Mouse (Mus musculus): ENCODE data around the gene Sgf29. TPM values are rescaled to one million over a fixed set of nuclear protein-coding genes. Genes with fewer than 3 reads are reported as not detected.

Gene Sgf29
- polyA plus RNA-seq, 1 experiment from 2014 or later = 61.3 TPM

DNA sequence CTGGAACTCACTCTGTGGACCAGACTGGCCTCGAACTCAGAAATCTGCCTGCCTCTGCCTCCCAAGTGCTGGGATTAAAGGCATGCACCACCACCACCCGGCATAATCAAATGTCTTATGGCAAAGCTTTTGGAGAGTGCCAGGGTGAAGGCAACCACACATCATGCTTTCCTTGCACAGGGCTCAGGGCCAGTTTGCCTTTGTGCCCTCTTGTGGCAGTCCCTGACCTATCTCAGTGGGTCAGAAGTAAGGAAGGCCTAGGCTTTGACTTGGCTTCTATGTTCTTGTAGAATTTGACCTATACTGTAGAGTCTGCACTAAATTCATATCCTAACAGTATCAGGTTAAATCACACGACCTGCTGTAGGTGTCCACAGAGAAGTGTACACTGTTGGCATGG, 32.4 kb upstream of the Sgf29 start:
- Histone ChIP-seq H3K36me3 (ENCODE audit: insufficient read depth) (no peaks in the 10 kb centered on the region), H3K9ac (no peak overlapping the region), H3K27me3 (ENCODE audit: insufficient read depth, low read length) (no peaks in the 10 kb centered on the region), H3K9me3 (ENCODE audit: low read depth, low read length) (no peaks in the 10 kb centered on the region), H3K4me3 (ENCODE audit: low read depth, low read length) (no peak overlapping the region), H3K4me1 (ENCODE audit: insufficient read depth) (no peaks in the 10 kb centered on the region), H3K27ac (ENCODE audit: low read depth) (no peak overlapping the region), H3K4me2 (no peak overlapping the region)
- ATAC-seq (ENCODE audit: insufficient read depth) (no peak), DNase-seq (no peak)
- WGBS = 59% methylated on average over 3 of the region's 3 CpGs
- TF ChIP-seq CTCF (IDR thresholded peaks at IDR 0.05; ENCODE audit: low read depth) = no peak

DNA sequence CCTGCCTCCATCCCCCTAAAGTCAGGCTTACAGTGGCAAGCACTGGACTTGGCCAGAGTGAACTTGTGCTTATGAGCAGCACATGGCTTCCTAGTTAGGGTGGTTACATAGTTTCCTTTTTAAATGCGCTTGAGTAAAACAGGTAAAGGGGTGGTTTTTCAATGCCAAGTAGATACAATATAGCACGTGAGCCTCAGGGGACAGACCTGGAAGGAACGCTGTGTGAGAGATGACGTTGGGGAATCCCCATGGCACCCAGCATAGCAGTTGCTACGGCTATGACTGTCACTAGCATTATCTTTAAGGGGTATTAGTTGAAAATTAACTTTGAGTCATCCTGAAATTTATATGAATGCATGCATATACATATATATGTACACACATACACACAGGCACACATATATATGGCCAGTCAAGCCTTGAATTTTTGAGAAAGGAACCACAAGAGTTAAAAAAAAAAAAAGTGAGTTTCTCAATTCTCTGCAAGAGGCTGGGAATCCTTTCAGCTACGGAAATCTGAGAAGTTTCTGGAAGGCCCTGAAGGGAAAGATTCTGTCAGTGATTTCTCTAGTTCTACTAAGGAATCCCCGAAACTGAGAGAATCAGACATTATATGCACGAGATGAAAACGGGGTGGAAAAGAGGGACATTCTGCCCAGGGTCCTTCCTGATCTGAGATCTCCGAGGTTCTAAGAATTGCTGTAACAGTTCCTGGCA, 29.4 kb upstream of the Sgf29 start:
- Histone ChIP-seq H3K27me3 (ENCODE audit: insufficient read depth, low read length) (no peaks in the 10 kb centered on the region), H3K4me1 (ENCODE audit: insufficient read depth) (0 out of 2 replicates have a peak, but pooled peaks cover 2% of the 10 kb centered on the region), H3K4me3 (ENCODE audit: low read depth, low read length) (no peak overlapping the region), H3K9ac (no peak overlapping the region), H3K9me3 (ENCODE audit: low read depth, low read length) (no peaks in the 10 kb centered on the region), H3K27ac (ENCODE audit: low read depth) (no peak overlapping the region), H3K36me3 (ENCODE audit: insufficient read depth) (no peaks in the 10 kb centered on the region), H3K4me2 (no peak overlapping the region)
- WGBS = 68% methylated on average over 10 of the region's 10 CpGs
- DNase-seq = no peak
- no peak for TF ChIP-seq CTCF (IDR thresholded peaks at IDR 0.05; ENCODE audit: low read depth)
- ATAC-seq (ENCODE audit: insufficient read depth) = no peak

DNA sequence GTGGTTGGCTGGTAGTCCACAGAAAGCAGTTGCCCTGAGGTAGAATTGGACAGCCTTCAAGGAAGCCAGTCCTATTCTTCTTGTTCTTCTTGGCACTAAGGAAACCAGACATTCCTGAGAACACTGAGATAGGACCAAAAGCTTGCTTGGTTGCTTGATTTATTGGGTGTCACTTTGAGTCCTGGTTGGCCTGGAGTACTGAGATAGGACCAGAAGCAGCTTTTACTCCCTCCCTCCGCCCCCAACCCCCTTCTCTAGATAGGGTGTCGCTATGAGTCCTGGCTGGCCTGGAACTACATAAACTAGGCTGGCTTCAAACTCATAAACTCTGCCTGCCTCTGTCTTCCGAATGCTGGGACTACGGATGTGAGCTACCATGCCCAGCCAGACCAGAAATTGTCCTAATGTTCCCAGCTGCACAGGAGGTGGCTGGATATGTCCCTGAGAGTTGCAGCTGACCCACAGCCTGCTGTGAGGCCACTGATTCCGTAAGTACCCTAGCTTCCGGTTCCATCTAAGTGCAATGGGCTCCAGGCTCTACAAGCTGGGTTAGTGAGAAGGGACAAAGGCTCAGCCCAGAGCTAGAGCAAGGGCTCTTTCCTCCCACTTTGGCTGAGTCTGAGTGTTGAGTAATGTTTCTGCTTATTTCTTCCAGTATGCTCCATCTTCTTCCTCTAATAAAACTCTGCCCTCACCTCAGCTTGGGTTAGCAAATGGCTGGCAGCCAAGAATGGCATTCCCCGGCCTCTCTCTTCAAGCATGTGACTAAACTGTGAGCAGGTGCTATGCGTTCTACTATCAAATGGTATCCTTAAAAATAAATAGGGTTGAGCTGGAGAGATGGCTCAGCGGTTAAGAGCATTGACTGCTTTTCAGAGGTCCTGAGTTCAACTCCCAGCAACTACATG, 27.4 kb upstream of the Sgf29 start:
- no peaks in the 10 kb centered on the region for H3K9me3 ChIP-seq (ENCODE audit: low read depth, low read length)
- DNase-seq (peak; percentile 10), ATAC-seq (ENCODE audit: insufficient read depth) (no peak)
- H3K4me3 ChIP-seq (ENCODE audit: low read depth, low read length) = no peak overlapping the region
- no peak for TF ChIP-seq CTCF (IDR thresholded peaks at IDR 0.05; ENCODE audit: low read depth)
- H3K27ac ChIP-seq (ENCODE audit: low read depth) = no peak overlapping the region
- H3K9ac ChIP-seq = no peak overlapping the region
- 0 out of 2 replicates have a peak, but pooled peaks cover 6% of the 10 kb centered on the region for H3K4me1 ChIP-seq (ENCODE audit: insufficient read depth)
- no peak overlapping the region for H3K4me2 ChIP-seq
- H3K27me3 ChIP-seq (ENCODE audit: insufficient read depth, low read length) = no peaks in the 10 kb centered on the region
- no peaks in the 10 kb centered on the region for H3K36me3 ChIP-seq (ENCODE audit: insufficient read depth)
- 62% methylated on average over 9 of the region's 9 CpGs for WGBS

DNA sequence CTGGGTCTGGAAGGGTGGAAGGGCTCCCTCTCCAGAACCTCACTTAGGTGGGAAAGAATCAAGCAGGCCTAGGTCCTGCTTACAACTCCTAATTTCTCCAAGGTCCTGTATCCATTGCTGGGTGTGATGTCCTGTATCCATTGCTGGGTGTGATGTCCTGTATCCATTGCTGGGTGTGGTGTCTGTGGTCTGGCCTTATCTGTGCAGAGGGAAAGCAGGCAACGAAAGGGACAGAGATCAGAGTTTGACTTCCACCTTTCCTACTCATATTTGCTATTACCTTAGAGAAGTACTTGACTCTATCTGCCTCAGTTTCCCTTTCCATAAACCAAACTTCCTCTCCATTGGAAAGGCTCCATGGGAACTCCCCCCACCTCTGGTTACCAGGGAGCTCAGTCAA, 25.7 kb upstream of the Sgf29 start:
- H3K4me1 ChIP-seq (ENCODE audit: insufficient read depth) = 0 out of 2 replicates have a peak, but pooled peaks cover 6% of the 10 kb centered on the region
- ATAC-seq (ENCODE audit: insufficient read depth) = no peak
- H3K9ac ChIP-seq = no peak overlapping the region
- no peak overlapping the region for H3K4me2 ChIP-seq
- H3K4me3 ChIP-seq (ENCODE audit: low read depth, low read length) = no peak overlapping the region
- no peak for DNase-seq
- no peaks in the 10 kb centered on the region for H3K27me3 ChIP-seq (ENCODE audit: insufficient read depth, low read length)
- no peaks in the 10 kb centered on the region for H3K9me3 ChIP-seq (ENCODE audit: low read depth, low read length)
- H3K27ac ChIP-seq (ENCODE audit: low read depth) = no peak overlapping the region
- H3K36me3 ChIP-seq (ENCODE audit: insufficient read depth) = no peaks in the 10 kb centered on the region
- 72% methylated on average over 1 of the region's 1 CpGs for WGBS
- TF ChIP-seq CTCF (IDR thresholded peaks at IDR 0.05; ENCODE audit: low read depth) = no peak

DNA sequence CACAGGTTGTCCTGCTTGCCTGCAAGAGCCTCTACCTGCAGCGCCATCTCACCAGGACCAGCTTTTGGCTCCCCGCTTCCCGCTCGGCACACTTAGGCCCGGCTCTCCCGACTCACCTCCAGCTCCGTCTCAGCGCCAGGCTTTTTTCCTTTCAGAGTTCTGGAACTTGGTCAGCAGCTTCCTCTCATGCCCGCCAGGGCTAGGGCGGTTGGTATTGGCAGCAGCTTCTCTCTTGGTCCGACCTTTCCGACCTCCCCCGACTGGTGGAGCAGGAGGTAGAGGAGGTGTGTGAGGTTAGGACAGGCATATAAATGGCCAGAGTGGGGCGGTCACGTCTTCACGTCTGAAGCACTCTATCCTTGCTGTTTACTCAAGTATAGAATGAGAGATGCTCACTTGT, 24.3 kb upstream of the Sgf29 start:
- ATAC-seq (ENCODE audit: insufficient read depth) (no peak), DNase-seq (no peak)
- H3K4me1 ChIP-seq (ENCODE audit: insufficient read depth) = 0 out of 2 replicates have a peak, but pooled peaks cover 6% of the 10 kb centered on the region
- H3K9ac ChIP-seq = no peak overlapping the region
- no peak overlapping the region; the same call in 1 of the 2 replicates for H3K4me3 ChIP-seq (ENCODE audit: low read depth, low read length)
- TF ChIP-seq CTCF (IDR thresholded peaks at IDR 0.05; ENCODE audit: low read depth) = no peak
- peak overlapping the region; percentile 16; the same call in 1 of the 2 replicates for H3K4me2 ChIP-seq
- H3K27ac ChIP-seq (ENCODE audit: low read depth) = no peak overlapping the region
- H3K36me3 ChIP-seq (ENCODE audit: insufficient read depth) = no peaks in the 10 kb centered on the region
- no peaks in the 10 kb centered on the region for H3K27me3 ChIP-seq (ENCODE audit: insufficient read depth, low read length)
- 51% methylated on average over 16 of the region's 16 CpGs for WGBS
- no peaks in the 10 kb centered on the region for H3K9me3 ChIP-seq (ENCODE audit: low read depth, low read length)

DNA sequence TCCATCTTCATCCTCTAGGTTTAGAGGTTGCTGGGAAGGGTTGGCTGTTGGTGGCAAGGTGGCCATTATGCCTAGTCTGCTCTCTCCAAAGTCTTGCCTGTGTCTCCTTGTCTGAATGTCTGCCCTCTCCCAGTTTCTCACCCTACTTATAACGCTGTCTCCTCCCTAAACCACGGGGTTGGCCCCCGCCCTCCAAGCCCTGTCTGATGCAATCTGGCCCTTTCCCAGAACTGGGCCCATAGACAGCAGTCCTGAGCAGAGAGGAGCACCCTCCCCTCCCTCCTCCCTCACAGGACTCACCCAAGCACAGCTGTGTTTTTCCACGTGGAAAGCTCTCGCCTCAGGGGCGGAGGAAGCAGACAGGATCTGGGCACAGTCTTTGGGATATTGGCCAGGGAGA, 23.7 kb upstream of the Sgf29 start:
- Histone ChIP-seq H3K4me2 (peak overlapping the region; percentile 16; the same call in 1 of the 2 replicates), H3K9ac (no peak overlapping the region), H3K27ac (ENCODE audit: low read depth) (0 out of 2 replicates have a peak overlapping the region, but pooled peaks have one; percentile 42), H3K27me3 (ENCODE audit: insufficient read depth, low read length) (no peaks in the 10 kb centered on the region), H3K4me1 (ENCODE audit: insufficient read depth) (0 out of 2 replicates have a peak, but pooled peaks cover 6% of the 10 kb centered on the region), H3K36me3 (ENCODE audit: insufficient read depth) (no peaks in the 10 kb centered on the region), H3K4me3 (ENCODE audit: low read depth, low read length) (no peak overlapping the region), H3K9me3 (ENCODE audit: low read depth, low read length) (no peaks in the 10 kb centered on the region)
- no peak for TF ChIP-seq CTCF (IDR thresholded peaks at IDR 0.05; ENCODE audit: low read depth)
- peak; percentile 73 for DNase-seq
- ATAC-seq (ENCODE audit: insufficient read depth) = peak; percentile 91
- 25% methylated on average over 6 of the region's 6 CpGs for WGBS
